Mouse (Mus musculus) naive thymus-derived CD4-positive, alpha-beta T cell, adult 2 months (primary cell): ENCODE results near the gene Hspb9.

Experiments used
- DNase-seq: peaks from one replicate; pipeline ENCODE4 v3.0.0-alpha.2; 2011; ENCODE audit warnings: low read depth

Gene Hspb9

DNA sequence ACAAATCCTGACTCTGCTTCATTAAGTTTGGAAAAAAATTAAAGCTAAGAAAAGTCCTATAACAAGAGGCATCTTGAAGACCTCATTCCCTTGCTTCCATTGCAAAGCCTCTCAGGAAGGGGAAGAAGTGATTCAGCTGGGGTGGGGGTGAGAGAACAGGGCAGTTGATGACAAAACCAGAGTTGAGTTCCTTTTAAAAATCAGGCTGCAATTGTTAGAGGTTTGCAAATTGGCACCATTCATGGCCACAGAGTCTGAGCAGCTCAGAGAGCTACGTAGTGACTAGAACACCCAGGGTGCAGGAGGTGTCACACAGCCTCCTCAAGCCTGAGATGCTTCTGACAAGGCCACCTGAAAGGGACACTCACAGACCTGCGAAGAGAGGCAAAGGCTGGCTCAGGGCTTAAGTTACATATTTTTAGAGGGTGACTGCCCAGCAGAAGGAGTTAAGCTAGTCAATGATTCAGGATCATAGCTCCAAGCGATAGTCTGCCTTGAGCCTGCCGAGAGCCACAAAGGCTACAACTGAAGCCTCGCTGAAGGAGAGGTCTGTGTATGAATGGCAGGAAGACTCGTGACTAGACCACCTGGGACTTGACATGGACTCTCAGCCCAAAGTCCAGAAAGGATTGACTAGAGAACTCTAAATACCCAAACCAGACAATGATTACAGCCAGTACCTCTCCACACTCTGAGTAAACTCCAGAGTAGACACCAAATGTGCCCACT is 17.0 kb downstream of the Hspb9 start:
- no peak for DNase-seq

DNA sequence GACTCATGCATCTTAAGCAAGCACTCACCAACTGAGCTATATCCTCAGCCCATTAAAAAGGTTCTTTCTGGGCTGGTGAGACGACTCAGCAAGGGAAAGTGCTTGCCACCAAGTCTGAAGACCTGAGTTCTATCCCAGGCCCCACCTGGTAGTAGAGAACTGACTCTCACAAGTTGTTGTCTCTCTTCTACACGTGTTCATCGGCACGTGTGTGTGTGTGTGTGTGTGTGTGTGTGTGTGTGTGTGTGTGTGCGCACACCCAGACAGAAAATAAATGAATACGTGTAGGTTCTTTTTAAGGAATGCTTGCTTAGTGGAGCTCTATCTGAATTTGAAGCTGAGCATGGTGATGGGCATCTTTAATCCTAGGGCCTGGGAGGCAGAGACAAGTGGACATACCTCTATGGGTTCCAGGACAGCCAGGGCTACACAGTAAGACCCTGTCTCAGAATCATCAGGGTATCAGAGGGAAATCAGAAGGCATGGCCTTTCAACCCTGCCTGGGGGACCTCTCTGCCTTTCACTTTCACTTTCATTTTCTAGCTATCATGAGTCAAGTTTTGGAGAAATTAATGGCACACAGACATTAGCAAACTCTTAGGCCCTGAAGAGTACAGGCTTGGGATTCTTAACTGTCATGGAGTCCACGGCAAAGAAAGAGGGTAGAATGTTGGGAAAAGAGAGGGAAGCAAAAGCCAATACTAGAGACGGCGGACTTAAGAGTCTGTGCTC is 21.6 kb downstream of the Hspb9 start:
- peak; percentile 69 for DNase-seq

DNA sequence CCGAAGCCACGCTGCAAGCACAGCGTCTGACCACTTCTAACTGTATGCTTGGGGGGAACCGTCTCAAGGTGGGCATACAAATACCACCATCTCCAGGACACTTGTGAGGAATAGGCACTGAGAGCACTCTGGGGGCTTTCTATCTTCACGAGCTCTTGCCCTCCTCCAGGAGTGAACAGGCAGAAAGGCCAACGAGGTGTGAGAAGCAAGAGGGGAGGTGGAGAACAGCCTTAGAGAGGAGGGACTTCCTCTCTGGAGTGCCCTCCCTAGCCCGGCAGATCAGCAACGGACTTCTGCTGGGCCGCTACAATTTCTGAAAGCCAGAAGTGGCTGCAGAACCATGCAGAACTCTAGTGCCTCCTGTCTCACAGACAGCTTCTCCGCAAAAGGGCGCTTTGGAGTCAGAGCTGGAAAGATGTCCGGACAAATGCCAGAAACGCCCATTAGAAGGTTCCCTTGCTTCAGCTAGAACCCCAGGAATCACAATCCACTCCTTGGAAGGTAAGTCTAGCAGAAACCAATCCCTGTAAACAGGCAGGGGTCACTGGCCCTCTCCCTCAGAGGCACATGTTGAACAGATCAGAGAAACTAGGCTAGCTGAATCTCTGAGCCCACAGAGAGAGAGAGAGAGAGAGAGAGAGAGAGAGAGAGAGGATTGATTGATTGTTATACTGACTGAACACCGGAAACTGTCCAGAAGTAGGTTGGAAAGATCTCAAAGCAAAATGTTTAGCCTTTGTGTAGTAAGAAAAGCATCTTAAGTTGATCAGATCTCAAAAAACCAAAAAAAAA is 22.5 kb downstream of the Hspb9 start:
- peak; percentile 53 for DNase-seq

DNA sequence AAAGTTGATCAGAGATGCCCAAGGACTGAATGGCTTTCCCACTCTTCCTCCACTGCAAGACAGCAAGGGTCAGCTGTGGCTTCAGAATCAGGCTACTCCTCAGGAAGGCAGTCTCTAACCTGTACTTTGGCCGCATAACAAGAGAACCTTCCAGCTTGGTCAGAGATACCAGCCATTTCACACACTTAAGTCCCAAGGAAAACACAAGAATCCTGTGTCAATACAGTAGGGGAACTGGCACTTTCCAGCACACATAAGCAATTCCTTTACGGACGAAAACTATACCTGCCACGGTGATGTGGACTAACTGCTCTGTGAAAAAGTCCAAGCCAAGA is 23.1 kb downstream of the Hspb9 start:
- DNase-seq: no peak

GRCm38 (mm10) chr11:100737105-100737733 is 23.6 kb downstream of the Hspb9 start:
- peak; percentile 37 for DNase-seq

DNA sequence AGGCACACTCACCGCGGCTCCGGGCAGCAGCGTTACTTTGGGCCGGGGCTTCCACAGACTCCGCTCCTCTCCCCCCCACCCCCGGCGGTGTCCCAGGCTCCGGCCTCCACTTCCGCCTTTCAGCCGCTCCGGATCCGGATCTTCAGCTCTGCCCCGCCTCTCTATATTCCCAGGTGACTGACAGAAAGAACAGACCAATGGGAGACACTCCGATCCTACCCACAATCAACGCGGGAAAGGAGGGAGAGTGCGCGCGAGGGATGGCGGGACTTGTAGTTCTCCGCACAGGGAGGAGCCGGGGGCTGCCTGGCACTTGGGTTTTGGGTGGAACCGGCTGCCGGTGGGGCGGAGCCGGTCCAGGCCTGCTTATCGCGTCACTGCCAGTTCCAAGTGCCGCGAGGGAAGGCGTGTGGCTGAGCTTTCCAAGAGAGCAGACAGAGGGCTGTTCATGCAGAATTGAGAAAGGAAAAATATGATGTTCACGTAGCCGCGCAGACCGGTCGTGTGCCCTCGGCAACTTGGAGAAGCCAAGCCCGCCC is 24.5 kb downstream of the Hspb9 start, which contains the start of gene Rab5c:
Gene Rab5c (minus strand): TSS at position 150 of the 539 bp plus-strand sequence.
- peak; percentile 98 for DNase-seq

DNA sequence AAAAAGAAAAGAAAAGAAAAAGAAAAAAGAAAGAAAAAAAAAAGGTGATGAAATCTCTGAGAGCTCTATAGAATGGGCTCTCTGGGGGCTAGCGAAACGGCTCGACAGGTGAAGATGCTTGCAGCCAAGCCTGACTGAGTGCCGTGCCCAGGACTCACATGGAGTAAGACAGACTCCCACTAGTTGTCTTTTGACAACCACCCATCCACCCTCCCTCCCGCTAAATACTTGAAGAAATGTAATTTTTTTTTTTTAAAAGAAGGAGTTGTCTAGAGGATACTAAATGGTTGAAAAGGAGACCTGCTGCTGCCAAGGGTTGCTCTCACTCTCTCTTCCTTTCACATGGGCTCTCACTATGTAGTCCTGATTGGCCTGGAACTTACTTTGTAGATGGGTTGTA is 25.1 kb downstream of the Hspb9 start:
- DNase-seq: no peak

DNA sequence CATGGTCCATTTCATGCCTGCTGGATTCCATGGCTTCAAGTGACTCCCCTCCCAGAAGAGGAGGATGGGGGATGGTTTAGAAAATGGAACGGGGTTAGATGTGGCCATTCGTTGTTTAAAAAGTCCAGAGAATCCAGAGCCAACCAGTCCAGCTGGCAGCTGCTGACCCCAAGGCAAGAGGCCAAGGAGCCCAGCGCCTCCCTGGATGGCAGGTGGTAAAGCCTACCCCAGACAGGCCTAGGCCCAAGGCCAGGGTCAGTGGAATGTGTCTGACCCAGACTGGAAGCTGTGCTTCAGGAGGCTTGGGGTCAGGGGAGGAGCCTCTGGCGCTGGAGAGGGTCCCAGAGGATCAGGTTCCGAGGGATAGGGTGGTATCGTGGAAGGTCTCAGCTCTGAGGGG is 27.7 kb downstream of the Hspb9 start:
- DNase-seq: no peak

GRCm38 (mm10) chr11:100745085-100745484 is 31.4 kb downstream of the Hspb9 start:
- DNase-seq: peak; percentile 79

DNA sequence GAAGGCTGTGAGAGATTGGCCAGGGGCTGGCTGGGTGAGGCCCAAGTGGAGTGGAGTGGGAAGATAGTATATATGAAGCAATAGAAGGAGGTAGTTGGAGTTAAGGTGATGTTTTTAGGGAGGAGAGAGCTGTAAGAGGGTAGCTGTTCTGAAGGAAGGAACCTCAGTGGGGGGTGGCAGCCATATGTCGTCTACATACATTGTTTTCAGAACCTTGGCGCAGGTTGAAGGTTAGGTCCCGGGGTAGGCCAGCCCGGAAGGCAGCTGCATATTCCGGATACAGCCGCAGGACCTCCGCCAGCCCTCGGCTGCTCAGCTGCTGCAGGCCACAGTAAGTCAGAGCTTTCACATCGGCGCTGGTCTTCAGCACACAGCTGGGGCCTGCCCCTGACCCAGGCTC is 32.9 kb downstream of the Hspb9 start:
- DNase-seq: no peak

DNA sequence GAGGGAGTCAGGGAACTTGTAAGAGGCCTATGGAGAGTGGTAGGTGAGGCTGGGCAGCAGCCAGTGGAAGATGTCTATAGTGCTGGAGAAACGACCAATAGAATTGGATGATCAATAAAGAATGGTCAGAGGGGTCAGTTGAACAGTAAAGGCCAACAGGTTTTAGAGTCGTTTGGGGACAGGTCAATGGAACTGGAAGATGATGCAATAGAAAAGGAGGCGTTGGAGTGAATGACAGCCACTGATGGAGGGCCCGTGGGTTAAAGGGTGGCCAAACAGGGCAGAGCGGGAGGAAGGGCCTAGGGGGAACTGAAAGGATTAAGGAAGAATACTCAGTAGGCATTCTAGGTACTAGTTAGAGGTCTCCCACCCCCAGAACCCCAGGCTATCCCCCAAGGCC is 33.5 kb downstream of the Hspb9 start:
- no peak for DNase-seq

GRCm38 (mm10) chr11:100748620-100749019 is 35.0 kb downstream of the Hspb9 start:
- DNase-seq: no peak

DNA sequence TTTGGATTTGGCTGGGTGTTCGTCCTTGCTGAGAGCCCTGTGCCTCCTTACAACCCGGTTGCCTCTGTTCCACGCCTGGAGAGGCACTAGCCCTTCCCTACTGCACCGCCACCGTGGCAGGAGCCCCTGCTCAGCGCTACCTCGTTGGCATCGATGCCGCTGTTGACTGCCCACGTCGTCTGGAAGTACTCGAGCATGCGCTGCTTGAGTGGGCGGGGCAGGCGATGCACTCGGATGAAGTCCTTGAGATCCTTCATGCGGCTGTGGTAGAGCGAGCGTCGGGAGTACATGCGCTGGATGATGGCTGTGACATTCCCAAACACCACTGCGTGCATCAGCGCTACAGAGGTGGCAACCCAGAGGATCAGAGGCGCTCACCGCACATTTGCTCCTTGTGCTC is 35.8 kb downstream of the Hspb9 start:
- no peak for DNase-seq

GRCm38 (mm10) chr11:100750127-100750526 is 36.5 kb downstream of the Hspb9 start:
- no peak for DNase-seq

GRCm38 (mm10) chr11:100752294-100752693 is 38.6 kb downstream of the Hspb9 start:
- DNase-seq: no peak

GRCm38 (mm10) chr11:100754021-100754692 is 40.5 kb downstream of the Hspb9 start:
- DNase-seq: no peak

DNA sequence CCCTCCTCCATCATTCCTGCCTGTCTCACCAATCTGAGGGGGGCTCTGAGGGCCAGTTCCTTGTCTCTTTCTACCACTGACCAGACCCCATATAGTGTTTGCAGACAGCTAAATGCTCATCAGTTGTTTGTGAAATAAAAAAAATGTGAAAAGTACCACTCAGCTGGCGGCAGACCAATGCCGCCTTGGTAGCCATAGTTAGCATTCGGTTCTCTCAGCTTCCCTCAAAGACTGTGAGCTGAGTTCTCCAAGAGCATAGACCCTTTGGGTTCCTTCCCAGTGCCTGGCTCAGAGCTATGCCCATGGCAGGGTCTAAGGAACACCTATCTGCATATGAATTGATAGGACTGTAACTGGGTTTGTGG is 41.0 kb downstream of the Hspb9 start:
- DNase-seq: no peak

DNA sequence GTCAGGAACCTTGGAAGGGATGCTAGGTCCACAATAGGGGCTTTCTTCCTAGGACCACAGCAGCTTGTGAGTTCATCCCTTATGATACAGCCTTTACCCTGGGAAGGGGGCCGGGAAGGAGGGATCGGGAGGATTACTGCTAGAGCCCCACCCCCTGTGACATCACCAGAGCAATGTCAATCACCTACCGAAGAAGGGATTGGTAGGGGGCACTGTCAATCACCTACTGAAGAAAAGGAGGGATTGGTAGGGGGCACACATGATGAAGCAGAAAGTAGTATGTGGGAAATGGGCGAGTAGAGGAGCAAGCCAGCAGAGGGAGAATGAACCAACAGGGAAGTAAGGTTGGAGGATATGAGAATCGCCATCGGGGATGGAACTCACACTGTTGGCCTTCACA is 42.8 kb downstream of the Hspb9 start:
- no peak for DNase-seq

DNA sequence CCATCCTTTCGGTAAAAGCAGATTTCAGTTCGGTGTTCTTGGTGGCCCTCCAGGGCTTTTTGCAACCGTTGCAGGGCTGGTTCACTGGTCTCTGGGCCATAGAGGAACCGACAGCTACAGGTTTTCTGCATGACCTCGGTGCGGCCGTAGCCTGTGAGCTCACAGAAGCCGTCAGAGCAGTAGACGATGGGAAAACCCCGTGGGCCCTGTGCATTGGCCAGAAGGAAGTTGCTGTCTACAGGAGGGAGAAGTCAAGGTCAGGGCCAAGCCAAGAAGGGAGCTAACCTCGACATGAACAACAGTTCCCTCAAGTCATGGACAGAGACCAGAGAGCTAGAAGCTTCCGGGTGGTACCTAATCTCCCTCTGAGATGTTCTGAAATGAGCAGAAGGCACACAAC is 43.9 kb downstream of the Hspb9 start:
- no peak for DNase-seq

DNA sequence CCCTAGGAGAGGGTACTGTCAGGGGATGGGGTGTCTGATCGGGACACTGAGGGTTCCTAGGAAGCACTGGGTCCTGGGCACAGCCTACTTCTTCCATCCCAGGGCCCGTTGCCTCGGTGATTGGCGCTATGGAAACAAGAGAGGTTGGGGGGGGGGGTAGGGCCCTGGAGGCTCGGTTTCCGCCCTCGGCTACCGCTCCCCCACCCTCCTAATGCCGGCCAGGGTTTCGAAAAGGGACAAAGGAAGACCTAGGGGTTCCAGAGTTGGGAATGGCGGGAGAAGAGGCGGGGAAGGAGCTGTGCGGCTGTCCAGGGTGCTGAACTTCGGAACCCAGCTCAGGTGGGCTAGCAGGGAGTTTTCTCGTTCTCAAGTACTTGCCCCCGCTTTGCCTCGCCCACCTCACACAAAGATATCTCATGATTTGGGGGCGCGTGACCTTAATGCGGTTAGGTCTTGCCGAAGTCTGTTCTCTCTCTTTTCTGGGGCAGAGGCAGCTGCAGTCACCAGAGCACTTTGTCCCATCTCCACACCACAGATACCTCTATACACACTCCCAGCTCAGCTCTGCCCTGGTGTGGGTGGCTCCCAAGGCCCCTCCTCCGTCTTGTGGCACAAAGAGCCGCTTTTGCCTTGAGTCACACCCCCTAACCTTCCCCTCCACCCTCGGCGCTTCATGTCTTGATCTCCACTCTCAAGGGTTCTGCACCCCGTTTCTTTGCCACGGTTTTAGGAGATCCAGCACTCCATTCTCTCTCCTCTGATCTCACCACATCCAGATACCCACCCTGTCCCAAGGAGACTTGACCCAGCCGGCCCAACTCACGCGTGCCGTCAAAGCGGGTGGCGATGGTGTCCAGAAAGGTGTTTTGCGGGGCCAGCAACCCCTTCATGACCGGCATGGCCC is 45.3 kb downstream of the Hspb9 start:
- DNase-seq: peak; percentile 64
